Mouse (Mus musculus): ENCODE measurements around the gene Evl.
A peak's percentile ranks its signal among the peaks of the same experiment; 100 is the strongest.

The Evl gene

GRCm38 (mm10) chr12:108647784-108648183, 93.3 kb downstream of the Evl start:
- DNase-seq (ENCODE audit: low read depth), result no peak

- no peak for DNase-seq (ENCODE audit: low read depth)
These were observed 96.6 kb downstream of the Evl start for GRCm38 (mm10) chr12:108651053-108651660.

GRCm38 (mm10) chr12:108653358-108654335, 99.1 kb downstream of the Evl start:
- DNase-seq (ENCODE audit: low read depth), result no peak

DNA sequence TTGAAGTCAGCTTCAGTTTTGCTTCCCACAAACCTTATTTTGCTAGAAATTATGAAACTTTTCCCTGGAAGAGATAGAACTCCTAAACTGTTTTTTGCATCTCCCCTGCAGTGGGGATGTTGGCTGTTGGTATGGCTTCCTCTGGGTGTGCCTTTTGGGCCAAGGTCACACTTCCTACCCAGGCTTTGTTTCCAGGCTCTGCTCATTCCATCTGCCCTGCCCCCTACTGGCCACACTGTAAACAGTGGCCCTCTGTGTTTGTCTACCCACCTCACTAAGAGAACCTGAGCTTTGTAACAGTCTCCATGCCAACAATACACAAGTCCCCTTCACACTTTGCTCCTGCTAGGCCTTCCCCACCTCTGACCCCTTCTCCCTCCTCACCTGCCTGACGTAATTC, 102.8 kb downstream of the Evl start:
- DNase-seq (ENCODE audit: low read depth), result peak; percentile 73

GRCm38 (mm10) chr12:108668606-108669235, 114.2 kb downstream of the Evl start:
- no peak for DNase-seq (ENCODE audit: low read depth)

- DNase-seq (ENCODE audit: low read depth), result no peak
These were observed 117.0 kb downstream of the Evl start for GRCm38 (mm10) chr12:108671541-108671940.

DNA sequence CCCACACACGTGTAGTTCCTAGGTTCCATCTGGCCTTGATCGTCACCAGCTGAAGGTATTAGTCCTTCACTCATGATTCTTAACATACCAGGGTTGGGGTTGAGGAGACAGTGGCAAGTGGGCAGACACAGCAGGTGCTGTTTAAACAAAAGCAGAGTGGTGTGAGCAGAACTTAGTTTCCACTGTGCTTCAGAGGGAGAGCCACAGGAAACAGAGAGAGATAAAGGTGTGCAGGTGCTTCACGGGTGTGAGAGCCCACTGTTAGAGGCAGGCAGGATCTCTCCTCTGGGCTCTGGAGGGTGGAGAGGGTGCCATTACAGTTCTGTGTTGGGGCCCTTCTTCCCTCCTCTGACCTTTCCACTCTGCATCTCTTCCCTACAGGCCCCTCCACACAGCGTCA, 118.4 kb downstream of the Evl start:
- DNase-seq (ENCODE audit: low read depth), result no peak

DNA sequence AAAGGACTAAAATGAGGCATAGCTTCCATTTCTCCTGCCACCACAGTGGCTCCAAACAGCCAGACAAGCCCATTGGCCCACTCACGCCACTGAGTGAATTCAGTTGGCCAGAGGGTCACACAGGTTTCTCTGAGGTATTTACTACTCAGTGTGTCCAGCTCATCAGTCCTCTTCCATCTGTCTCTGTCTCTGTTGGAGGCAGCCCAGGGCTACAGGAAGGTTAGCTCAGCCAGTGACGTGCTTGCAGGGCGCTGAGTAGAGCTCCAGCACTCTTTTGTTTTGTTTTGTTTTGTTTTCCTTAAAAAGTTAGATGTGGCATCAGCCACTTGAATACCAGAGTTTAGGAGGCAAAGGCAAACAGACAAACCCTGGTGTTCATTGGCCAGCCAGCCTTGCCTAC, 119.0 kb downstream of the Evl start:
- no peak for DNase-seq (ENCODE audit: low read depth)

GRCm38 (mm10) chr12:108674502-108674901, 120.0 kb downstream of the Evl start:
- no peak for DNase-seq (ENCODE audit: low read depth)

- DNase-seq (ENCODE audit: low read depth), result no peak
These were observed 120.4 kb downstream of the Evl start for GRCm38 (mm10) chr12:108674916-108675315.

- no peak for DNase-seq (ENCODE audit: low read depth)
These were observed 121.3 kb downstream of the Evl start for GRCm38 (mm10) chr12:108675614-108676401.

GRCm38 (mm10) chr12:108677116-108677515, 122.6 kb downstream of the Evl start:
- no peak for DNase-seq (ENCODE audit: low read depth)

DNA sequence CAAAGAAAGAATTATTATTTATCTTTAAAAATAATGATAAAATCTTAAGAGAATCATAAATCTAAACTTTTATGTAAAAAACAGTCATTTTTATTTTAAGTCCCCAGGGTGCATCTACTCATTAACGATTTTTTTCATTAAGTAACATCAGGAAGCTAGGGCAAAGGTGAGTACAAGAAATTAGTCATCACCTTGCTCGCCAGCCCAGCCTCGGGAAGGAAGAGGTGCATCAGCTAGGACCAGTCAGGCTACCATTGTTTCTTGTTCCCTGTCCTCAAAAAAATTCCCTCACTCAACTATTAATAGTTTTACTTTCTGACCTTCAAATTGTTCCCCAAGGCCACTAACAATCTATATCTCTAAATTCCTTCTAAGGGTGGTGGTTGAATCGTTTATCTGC, 123.8 kb downstream of the Evl start:
- no peak for DNase-seq (ENCODE audit: low read depth)

- DNase-seq (ENCODE audit: low read depth), result no peak
These were observed 126.3 kb downstream of the Evl start for GRCm38 (mm10) chr12:108680861-108681260.

- DNase-seq (ENCODE audit: low read depth), result no peak
These were observed 127.9 kb downstream of the Evl start for GRCm38 (mm10) chr12:108682240-108683023.

GRCm38 (mm10) chr12:108686463-108686862, 131.9 kb downstream of the Evl start:
- DNase-seq (ENCODE audit: low read depth), result peak; percentile 44

DNA sequence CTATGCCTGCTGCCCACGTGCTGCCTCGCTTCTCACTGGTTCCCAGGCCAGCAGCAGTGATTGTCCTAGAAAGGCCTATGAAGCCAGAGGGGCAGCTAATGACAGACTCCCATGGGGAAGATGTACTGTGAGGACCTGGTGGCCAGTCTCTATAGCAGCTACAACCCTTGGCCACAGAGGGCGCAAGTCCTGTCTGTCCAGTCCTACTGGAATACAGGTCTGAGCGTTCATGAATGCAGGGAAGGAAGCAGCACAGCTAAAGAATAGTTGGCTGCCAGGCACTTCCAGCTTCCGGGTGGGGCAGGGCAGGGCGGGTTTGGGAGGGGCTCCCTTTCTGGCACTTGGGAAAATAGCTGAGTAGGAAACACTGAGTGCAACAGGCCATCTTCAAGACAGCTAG, 132.4 kb downstream of the Evl start:
- DNase-seq (ENCODE audit: low read depth), result no peak

DNA sequence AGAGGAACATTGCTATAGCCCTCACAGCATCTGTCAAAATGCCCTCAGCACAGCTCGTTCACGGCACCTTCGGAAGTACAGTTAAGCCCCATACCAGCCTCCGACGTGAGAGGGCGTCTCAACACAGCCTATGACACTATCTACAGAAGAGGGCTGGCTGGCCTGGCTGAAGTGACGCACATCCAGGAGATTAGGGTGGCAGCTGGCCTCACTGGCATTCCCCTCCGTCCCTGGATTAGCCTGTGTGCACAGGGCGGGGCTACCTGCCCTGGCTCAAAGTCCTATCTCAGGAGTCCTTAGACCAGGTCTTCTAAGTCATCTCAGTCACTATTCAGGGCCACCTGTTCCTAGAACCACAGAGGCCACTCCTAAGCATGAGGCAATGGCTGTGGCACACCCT, 134.6 kb downstream of the Evl start:
- no peak for DNase-seq (ENCODE audit: low read depth)

DNA sequence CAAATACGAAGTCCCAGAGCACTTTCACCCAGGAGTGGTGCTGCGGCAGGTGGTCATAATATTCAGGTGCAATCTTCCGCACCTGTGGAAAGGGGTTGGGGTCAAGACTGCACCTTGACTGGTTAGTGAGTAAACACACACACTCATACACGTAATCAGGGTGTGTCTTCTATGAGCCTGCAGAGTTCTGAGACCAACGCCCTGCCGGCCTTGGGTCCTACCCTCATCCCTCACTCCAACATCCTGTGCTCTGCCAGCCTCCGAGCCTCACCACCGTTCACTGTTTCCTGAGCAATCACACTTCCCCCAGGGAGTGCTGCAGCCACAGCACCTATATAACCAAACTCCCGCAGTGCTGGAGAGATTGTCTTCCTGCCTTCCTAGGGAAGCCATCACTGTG, 136.0 kb downstream of the Evl start:
- no peak for DNase-seq (ENCODE audit: low read depth)

- no peak for DNase-seq (ENCODE audit: low read depth)
These were observed 139.1 kb downstream of the Evl start for GRCm38 (mm10) chr12:108693592-108693991.

DNA sequence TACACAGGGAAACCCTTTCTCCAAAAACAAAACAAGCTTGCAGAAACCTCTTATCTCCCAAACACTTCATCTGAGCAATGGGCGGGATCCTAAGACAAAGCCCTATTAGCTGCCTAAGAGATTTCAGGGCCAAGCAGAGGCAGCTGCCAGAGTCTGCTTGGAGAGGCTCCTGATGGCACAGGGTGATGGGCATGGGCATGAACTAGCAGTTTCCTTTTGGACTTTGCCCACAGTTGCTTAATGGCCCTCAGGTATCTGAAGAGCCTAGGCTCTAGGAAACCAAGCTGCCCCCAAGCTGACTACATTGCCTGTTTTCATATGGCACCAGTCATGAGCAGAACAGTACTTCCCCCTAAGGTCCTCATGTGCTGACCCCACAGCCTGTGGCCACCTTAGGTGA, 139.7 kb downstream of the Evl start:
- no peak for DNase-seq (ENCODE audit: low read depth)

Measured in induced T-regulatory cell, adult 2 months (primary cell).